Mouse (Mus musculus): ENCODE results near the gene Gm6034. TPM values are rescaled to one million over a fixed set of nuclear protein-coding genes. Genes with fewer than 3 reads are reported as not detected.
A peak's percentile ranks its signal among the peaks of the same experiment; 100 is the strongest.
"Not testable (repeated sequence)": the region's sequence is repeated elsewhere in the genome, so short reads cannot be mapped to it uniquely, and the experiment has no call there.

The Gm6034 gene
- polyA plus RNA-seq, 1 experiment from 2014 or later = not detected

DNA sequence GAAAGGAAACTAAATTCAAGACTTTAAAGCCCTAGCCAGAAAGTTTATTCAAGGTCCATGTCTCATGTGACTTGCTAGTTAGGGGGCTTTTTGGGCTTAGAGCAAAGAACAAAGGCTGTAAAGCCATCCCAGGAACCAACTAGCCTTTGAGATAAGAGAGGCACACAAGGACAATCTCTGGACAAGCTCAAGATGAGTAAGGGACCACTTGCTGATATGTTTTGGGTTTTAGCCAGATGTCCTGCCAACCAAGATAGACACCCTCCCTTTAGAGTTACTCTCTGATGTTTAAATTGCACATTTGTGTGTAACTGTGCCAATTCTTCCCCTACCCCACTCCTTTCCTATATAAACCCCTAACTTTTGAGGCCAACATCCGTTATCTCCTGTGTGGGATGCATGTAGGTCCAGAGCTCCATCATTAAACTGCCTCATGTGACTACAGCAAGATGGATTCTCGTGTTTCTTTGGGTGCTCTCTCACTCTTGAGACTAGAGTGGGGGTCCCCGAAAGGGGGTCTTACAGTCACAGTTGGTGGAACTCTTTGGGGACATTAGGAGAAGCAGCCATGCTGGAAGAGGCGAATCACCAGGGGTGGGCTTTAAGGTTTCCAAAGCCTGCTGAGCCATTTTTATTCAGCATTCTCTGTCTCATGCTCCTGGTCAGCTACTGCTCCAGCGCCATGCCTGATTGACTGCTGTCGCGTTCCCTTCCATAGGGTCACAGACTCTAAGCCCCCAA lies 13.7 kb upstream of the Gm6034 start:
- ATAC-seq (replicated peaks; ENCODE audit: low FRiP score, low TSS enrichment, low read depth) = no peak
- Histone ChIP-seq H3K9ac (ENCODE audit: low read length) (no peak overlapping the region), H3K4me3 (ENCODE audit: low read depth, low read length) (no peak overlapping the region)

DNA sequence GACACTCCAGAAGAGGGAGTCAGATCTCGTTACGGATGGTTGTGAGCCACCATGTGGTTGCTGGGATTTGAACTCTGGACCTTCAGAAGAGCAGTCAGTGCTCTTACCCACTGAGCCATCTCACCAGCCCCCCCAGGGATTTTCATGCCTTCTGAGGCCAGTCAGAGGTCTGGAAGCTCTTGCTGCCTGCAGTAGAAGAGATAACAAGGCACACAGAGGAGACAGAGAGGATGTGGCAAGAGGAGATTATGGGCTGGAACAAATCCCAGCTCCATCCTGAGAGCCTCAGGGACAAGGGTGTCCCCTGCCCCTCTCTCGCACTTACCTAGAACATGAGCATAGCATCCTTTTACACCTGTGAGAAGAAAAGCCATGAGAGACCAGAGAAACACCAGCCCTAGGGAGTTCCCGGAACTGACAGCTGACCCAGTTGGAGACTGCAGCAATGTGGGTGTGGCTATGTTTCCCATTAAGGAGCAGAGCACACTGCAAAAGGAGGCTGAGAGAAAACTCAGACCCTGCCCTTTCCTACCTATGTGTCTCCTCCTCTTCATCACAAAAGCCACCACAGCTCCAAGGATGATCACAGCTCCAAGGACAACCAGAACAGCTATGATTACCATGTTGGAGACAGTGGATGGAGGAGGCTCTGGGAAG lies 12.6 kb upstream of the Gm6034 start:
- H3K4me2 ChIP-seq (ENCODE audit: low read length); H3K9ac ChIP-seq (ENCODE audit: low read length); H3K27me3 ChIP-seq (replicated peaks; ENCODE audit: control insufficient read depth, insufficient read depth, low read length); ATAC-seq (replicated peaks; ENCODE audit: low FRiP score, low TSS enrichment, low read depth); H3K27ac ChIP-seq (ENCODE audit: low read depth); H3K4me3 ChIP-seq (ENCODE audit: low read depth, low read length); H3K36me3 ChIP-seq (ENCODE audit: control insufficient read depth, insufficient read depth, low read length); H3K9me3 ChIP-seq (ENCODE audit: control insufficient read depth, low read length); DNase-seq (ENCODE audit: low spot score); H3K4me1 ChIP-seq (replicated peaks; ENCODE audit: control insufficient read depth, insufficient read depth, low read length): not testable (repeated sequence)
- WGBS = 75% methylated on average over 2 of the region's 4 CpGs

More for the DNA sequence above, 13.7 kb upstream of the Gm6034 start:
- Histone ChIP-seq H3K4me1 (replicated peaks; ENCODE audit: control insufficient read depth, insufficient read depth, low read length) (peaks cover 2% of the 10 kb centered on the region; the same call in 1 of the 2 replicates), H3K9me3 (ENCODE audit: control insufficient read depth, low read length) (no peaks in the 10 kb centered on the region), H3K27ac (ENCODE audit: low read depth) (no peak overlapping the region), H3K27me3 (replicated peaks; ENCODE audit: control insufficient read depth, insufficient read depth, low read length) (no peaks in the 10 kb centered on the region), H3K36me3 (ENCODE audit: control insufficient read depth, insufficient read depth, low read length) (no peaks in the 10 kb centered on the region), H3K4me2 (ENCODE audit: low read length) (no peak overlapping the region)
- DNase-seq (ENCODE audit: low spot score) = no peak
- 86% methylated on average over 7 of the region's 7 CpGs for WGBS

DNA sequence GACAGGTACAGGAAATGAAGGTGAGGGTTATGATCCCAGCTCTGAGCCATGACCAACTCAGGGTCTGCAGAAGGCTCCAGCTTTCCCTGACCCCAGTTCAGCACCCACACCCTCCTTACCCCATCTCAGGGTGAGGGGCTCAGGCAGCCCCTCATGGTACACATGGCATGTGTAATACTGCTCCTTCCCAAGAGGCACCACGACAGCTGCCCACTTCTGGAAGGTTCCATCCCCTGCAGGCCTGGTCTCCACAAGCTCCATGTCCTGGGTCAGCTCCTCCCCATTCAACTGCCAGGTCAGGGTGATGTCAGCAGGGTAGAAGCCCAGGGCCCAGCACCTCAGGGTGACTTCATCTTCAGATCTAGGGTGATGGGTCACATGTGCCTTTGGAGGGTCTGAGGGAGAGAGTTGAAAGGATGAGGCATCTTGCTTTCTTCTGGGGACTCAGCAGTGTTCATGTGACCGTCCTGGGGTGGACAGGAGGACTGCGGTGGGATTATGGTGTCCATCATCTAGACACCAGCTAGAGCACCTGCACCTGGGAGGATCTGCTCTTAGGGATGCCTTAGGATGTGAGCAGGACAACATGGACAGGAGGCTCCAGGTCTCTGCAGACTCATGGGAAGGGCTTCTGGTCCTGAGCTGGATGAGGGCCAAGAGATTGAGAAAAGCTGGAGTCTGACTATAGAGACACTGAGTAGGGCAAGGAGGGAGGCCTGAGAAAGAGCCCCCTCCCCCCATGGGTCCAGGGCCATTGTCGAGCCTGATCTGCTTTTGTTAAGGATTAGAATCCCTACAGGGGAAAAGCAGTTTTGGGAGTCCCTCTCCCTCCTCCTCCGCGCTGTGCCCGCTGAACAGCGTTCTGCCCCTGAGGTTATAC lies 11.8 kb upstream of the Gm6034 start:
- Histone ChIP-seq H3K4me2 (ENCODE audit: low read length) (peak overlapping the region; percentile 79), H3K4me3 (ENCODE audit: low read depth, low read length) (0 out of 2 replicates have a peak overlapping the region, but pooled peaks have one; percentile 39)
- 49% methylated on average over 8 of the region's 8 CpGs for WGBS
- H3K27ac ChIP-seq (ENCODE audit: low read depth); DNase-seq (ENCODE audit: low spot score); ATAC-seq (replicated peaks; ENCODE audit: low FRiP score, low TSS enrichment, low read depth); H3K36me3 ChIP-seq (ENCODE audit: control insufficient read depth, insufficient read depth, low read length); H3K27me3 ChIP-seq (replicated peaks; ENCODE audit: control insufficient read depth, insufficient read depth, low read length); H3K4me1 ChIP-seq (replicated peaks; ENCODE audit: control insufficient read depth, insufficient read depth, low read length); H3K9ac ChIP-seq (ENCODE audit: low read length); H3K9me3 ChIP-seq (ENCODE audit: control insufficient read depth, low read length): not testable (repeated sequence)

DNA sequence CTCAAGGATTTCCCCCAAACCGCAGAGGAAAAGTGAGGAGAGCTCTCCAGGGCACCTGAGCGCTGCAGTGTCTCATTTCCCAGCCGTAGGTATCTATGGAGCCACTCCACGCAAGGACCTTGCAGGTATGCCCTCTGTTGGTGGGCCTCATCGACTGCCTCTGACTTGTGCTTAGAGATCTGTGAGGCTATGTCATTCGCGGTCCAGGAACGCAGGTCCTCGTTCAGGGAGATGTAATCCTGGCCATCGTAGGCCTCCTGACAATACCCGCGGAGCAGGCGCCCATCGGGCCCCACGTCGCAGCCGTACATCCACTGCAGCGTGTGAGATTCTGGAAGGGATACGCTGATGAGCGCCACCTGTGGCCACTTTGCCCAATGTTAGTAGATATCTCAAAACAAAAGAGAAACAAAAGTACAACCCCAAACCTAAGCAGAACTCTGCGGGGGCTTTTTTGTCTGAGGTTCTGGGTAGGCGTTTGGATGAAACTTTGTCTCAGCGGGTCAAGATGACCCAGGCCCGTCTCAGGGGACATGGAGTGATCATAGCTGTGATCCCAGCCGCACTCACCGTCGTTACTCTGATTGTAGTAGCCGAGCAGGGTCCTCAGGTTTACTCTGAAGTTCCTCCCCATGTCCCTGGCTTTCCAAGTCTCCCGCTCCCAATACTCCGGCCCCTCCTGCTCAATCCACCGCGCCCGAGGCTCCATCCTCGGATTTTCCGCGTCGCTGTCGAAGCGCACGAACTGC lies 11.0 kb upstream of the Gm6034 start:
- H3K27me3 ChIP-seq (replicated peaks; ENCODE audit: control insufficient read depth, insufficient read depth, low read length); H3K36me3 ChIP-seq (ENCODE audit: control insufficient read depth, insufficient read depth, low read length); H3K27ac ChIP-seq (ENCODE audit: low read depth); H3K4me1 ChIP-seq (replicated peaks; ENCODE audit: control insufficient read depth, insufficient read depth, low read length); H3K9me3 ChIP-seq (ENCODE audit: control insufficient read depth, low read length): not testable (repeated sequence)
- H3K4me2 ChIP-seq (ENCODE audit: low read length) = peak overlapping the region; percentile 79
- WGBS = 2% methylated on average over 40 of the region's 40 CpGs
- H3K4me3 ChIP-seq (ENCODE audit: low read depth, low read length) = peak overlapping the region; percentile 39
- 0 out of 2 replicates have a peak overlapping the region, but pooled peaks have one; percentile 30 for H3K9ac ChIP-seq (ENCODE audit: low read length)
- ATAC-seq (replicated peaks; ENCODE audit: low FRiP score, low TSS enrichment, low read depth) (peak; percentile 56; the same call in 1 of the 2 replicates), DNase-seq (ENCODE audit: low spot score) (peak; percentile 69)

DNA sequence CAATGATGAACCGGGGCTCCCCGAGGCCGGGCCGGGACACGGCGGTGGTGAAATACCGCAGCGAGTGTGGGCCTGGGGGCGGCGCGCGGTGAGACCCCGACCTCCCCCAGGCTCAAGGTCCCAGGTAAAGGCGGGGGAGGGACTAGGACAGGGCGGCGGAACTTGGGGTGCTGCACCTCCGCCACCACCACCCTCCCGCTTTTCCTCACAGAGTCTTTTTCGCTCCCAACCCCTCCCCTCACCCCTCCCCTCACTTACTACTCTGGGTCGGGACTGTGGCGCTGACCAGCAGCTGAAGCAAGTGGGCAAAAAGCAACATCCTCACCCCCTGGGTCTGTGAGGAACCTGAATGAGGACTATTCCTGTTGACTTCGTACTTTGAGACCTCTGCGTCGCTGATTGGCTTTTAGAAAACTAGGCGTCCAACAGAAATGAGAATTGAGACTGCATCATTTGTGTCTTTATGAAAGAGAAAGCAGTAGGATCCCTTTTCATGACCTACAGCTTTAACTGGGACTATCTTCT lies 10.3 kb upstream of the Gm6034 start, which contains the start of gene H2-T23:
Gene H2-T23, minus strand, starts transcription at position 505 of the 525 bp plus-strand sequence.
- Histone ChIP-seq H3K9ac (ENCODE audit: low read length) (0 out of 2 replicates have a peak within 1 kb of the TSS, but pooled peaks have one; percentile 30), H3K4me2 (ENCODE audit: low read length) (peak within 1 kb of the TSS; percentile 79), H3K4me3 (ENCODE audit: low read depth, low read length) (peak within 1 kb of the TSS; percentile 39)
- ATAC-seq (replicated peaks; ENCODE audit: low FRiP score, low TSS enrichment, low read depth) (peak; percentile 30; the same call in 1 of the 2 replicates), DNase-seq (ENCODE audit: low spot score) (peak; percentile 72)
- WGBS = under 1% methylated on average over 25 of the region's 25 CpGs
- not testable (repeated sequence) for H3K27me3 ChIP-seq (replicated peaks; ENCODE audit: control insufficient read depth, insufficient read depth, low read length); H3K4me1 ChIP-seq (replicated peaks; ENCODE audit: control insufficient read depth, insufficient read depth, low read length); H3K36me3 ChIP-seq (ENCODE audit: control insufficient read depth, insufficient read depth, low read length); H3K9me3 ChIP-seq (ENCODE audit: control insufficient read depth, low read length); H3K27ac ChIP-seq (ENCODE audit: low read depth)

DNA sequence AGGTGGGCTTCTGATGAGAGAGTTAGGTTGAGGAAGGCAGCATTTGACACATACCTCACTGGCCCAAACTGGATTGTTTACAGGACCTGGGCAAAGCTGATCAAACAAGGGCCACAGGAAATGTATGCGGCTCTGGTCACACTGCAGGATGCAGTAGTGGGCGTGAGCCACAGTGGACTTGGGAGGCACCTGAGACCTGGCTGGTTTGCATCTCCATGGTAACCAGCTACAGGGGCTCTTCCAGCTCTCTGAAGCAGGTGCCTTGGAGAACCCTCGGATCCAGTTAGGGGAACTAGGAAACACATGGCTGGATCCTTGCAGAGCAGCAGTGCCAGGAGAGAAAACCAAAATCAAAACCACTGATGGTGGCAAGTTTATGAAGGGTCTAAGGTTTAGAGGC lies 8.2 kb upstream of the Gm6034 start:
- H3K4me1 ChIP-seq (replicated peaks; ENCODE audit: control insufficient read depth, insufficient read depth, low read length); H3K9me3 ChIP-seq (ENCODE audit: control insufficient read depth, low read length); H3K9ac ChIP-seq (ENCODE audit: low read length); H3K4me3 ChIP-seq (ENCODE audit: low read depth, low read length); ATAC-seq (replicated peaks; ENCODE audit: low FRiP score, low TSS enrichment, low read depth); H3K36me3 ChIP-seq (ENCODE audit: control insufficient read depth, insufficient read depth, low read length); H3K27ac ChIP-seq (ENCODE audit: low read depth); H3K27me3 ChIP-seq (replicated peaks; ENCODE audit: control insufficient read depth, insufficient read depth, low read length); H3K4me2 ChIP-seq (ENCODE audit: low read length); DNase-seq (ENCODE audit: low spot score): not testable (repeated sequence)
- 44% methylated on average over 3 of the region's 3 CpGs for WGBS

DNA sequence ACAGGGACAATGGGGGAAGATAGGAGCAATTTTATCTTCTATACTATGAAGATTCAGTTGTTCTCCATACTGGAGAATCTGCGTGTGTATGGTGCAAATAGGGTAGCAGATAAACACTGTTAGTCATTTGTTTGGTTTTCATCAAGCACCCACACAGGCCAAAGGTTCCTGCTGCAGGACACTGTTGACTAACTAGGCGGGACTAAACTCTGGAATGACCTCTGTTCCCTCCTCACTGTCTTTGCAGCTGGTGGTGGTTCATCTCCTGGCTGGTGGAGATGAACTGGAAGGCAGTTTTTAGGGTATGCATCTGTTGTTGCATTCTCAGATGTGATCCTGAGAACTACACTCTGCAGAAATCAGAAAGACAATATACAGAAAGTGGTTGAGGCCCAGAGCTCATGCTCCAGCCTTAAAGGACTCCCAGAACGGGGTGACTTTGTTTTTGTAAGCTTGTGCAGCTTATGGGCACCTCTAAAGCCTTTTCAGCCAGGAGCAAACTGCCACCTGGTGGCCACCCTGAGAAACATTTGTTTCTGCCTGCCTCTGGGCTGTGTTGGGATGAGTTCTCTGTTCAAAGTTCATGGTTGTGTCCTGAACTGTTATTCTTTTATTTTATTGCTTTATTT lies 7.6 kb upstream of the Gm6034 start:
- H3K9ac ChIP-seq (ENCODE audit: low read length); H3K4me3 ChIP-seq (ENCODE audit: low read depth, low read length); H3K36me3 ChIP-seq (ENCODE audit: control insufficient read depth, insufficient read depth, low read length); DNase-seq (ENCODE audit: low spot score); H3K27me3 ChIP-seq (replicated peaks; ENCODE audit: control insufficient read depth, insufficient read depth, low read length); H3K4me2 ChIP-seq (ENCODE audit: low read length); H3K4me1 ChIP-seq (replicated peaks; ENCODE audit: control insufficient read depth, insufficient read depth, low read length); H3K27ac ChIP-seq (ENCODE audit: low read depth); H3K9me3 ChIP-seq (ENCODE audit: control insufficient read depth, low read length): not testable (repeated sequence)
- ATAC-seq (replicated peaks; ENCODE audit: low FRiP score, low TSS enrichment, low read depth) = 0 out of 2 replicates have a peak, but pooled peaks have one; percentile 31
- WGBS = 19% methylated on average over 3 of the region's 3 CpGs

All from intestine, embryonic 14.5 days (tissue).